Mouse (Mus musculus): ENCODE data around the gene Esp38. TPM values are rescaled to one million over a fixed set of nuclear protein-coding genes. Genes with fewer than 3 reads are reported as not detected.

Gene Esp38
- polyA plus RNA-seq (2017; shearing (Covaris generic)), result not detected

DNA sequence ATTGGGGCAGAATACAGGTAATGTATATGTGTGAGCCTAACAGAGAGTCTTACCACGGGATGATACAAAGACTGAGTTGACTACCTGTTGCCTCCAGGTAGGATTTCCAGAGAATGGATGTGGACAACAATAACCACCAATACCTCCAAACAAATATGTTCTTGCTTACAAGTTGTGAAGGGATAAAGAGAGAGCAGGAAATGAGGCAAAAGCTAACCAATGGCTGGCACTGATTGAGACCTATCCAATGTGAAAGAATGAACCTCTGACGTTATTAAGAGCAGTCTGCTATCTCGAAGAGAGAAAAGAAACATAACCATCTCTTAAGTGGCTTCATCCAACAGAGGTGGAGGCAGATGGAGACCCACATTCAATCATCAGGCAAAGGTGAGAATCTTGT, at the start of gene Esp38:
TSS of gene Esp38 (plus strand) at position 301 of the 400 bp plus-strand sequence.

Other genes with a start within 250 kb of the Esp38 start
- not detected for gene AC192777.2, start 144.9 kb downstream of the Esp38 start, polyA plus RNA-seq (2017; shearing (Covaris generic))

All from effector memory CD4-positive, alpha-beta T cell, adult 5 months (primary cell).